Mouse (Mus musculus) bone marrow macrophage, adult 2 months (primary cell): ENCODE data around the gene Nav2. TPM values are rescaled to one million over a fixed set of nuclear protein-coding genes. Genes with fewer than 3 reads are reported as not detected.

Experiments
- H3K27ac ChIP-seq: 2 replicates; pipeline ENCODE4 v1.5.1; 2012; ENCODE audit warnings: low read depth, low read length; ENCODE audit not compliant: insufficient read depth
- H3K4me1 ChIP-seq: 2 replicates; pipeline ENCODE4 v1.6.1; 2012; ENCODE audit warnings: low read length; ENCODE audit not compliant: control insufficient read depth, insufficient read depth
- H3K4me3 ChIP-seq: 2 replicates; pipeline ENCODE4 v1.5.1; 2012; ENCODE audit warnings: mild to moderate bottlenecking, low read length, moderate library complexity; ENCODE audit not compliant: insufficient read depth
- CTCF ChIP-seq: IDR thresholded peaks from 2 replicates; pipeline ENCODE4 v1.5.1; 2012; ENCODE audit warnings: low read depth, mild to moderate bottlenecking, low read length, moderate library complexity
- POLR2A ChIP-seq: IDR thresholded peaks from 2 replicates; pipeline ENCODE4 v1.6.1; 2012; ENCODE audit warnings: mild to moderate bottlenecking, low read depth, low read length, borderline replicate concordance
- polyA plus RNA-seq: library from polyadenylated mRNA; stranded (reverse); fragments of >200 nt; gene quantifications from 2 replicates; pipeline ENCODE4 v1.2.4, GENCODE M21; 2012; ENCODE audit not compliant: missing spikeins, insufficient read depth, insufficient read length

Gene Nav2
- polyA plus RNA-seq, 1 experiment, result 22.2 TPM

DNA sequence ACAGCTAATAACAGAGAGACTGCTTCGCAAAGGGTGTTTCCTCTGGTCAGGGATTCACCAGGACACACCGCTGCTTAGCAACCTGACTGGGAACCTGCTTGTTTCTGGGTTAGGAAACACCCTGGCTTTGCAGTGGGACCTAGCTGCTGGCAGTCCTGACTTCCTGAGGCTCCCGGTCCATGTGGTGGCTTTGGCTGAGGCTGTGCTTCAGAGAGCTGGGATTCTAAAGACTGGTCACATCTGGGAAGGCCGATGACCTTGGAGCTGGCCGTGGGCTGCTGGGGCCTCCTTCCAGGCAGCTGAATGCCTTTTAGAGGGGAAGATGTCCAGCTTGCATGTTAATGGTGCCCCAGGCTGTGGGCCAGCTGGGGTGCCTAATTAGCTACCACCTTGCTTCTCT, 615.2 kb downstream of the Nav2 start:
- Histone ChIP-seq H3K27ac (no peak overlapping the region), H3K4me1 (no peaks in the 10 kb centered on the region), H3K4me3 (no peak overlapping the region)
- TF ChIP-seq CTCF (no peak), POLR2A (no peak)

DNA sequence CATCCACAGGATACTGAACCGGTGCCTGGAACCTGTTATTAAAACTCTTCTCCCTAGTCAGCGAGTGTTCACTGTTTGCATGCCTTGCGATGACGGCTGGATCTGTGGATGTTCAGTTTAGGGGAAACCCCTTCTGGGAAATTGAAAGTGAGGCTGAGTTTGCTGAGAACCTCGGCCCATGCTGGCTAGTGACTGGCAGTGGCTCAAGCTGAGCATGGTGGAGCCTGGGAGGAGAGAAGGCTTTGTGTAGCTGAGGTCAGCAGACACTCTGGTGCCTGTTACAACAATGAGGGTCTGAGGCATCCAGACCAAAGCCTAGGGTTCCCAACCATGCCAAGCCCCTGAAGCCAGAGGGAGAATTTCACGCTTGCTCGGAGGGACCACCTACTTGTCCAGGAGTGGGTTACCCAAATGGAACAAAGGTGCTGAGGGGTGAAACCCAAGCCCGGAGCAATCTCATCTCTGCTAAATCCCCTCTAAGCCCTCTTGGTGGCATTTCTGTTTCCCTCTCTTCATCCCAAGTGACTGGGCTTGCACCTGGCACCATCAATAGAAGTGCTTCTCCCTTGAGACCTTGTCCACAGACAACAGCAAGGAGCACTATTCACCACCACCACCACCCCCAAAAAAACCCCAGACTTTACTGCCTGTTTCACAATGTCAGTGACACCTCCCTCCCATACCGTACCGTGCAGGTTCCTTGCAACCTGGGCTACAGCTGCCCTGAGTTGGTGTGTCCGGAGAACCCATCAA, 617.0 kb downstream of the Nav2 start:
- no peaks in the 10 kb centered on the region for H3K4me1 ChIP-seq
- H3K4me3 ChIP-seq, result no peak overlapping the region
- TF ChIP-seq POLR2A (no peak), CTCF (no peak)
- no peak overlapping the region for H3K27ac ChIP-seq

DNA sequence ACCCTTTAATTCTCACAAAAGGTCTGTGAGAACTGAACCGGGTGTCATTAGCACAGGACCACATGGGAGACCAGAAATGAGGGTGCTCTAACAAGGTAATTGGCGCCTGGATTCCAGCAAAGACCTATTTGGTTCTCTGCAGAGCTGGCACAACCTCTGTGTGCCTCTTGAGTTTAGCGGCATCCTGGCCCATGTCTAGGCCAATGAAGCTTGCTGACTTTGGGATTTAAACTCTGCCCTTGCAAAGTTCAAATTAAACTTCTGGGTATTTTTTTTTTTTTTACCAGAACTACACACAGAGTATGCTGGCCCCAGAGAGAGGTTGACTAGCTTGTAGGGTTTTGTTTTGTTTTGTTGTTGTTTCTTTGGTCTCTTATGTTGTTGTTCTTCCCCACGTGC, 617.6 kb downstream of the Nav2 start:
- Histone ChIP-seq H3K27ac (no peak overlapping the region), H3K4me1 (no peaks in the 10 kb centered on the region), H3K4me3 (no peak overlapping the region)
- TF ChIP-seq CTCF (no peak), POLR2A (no peak)

DNA sequence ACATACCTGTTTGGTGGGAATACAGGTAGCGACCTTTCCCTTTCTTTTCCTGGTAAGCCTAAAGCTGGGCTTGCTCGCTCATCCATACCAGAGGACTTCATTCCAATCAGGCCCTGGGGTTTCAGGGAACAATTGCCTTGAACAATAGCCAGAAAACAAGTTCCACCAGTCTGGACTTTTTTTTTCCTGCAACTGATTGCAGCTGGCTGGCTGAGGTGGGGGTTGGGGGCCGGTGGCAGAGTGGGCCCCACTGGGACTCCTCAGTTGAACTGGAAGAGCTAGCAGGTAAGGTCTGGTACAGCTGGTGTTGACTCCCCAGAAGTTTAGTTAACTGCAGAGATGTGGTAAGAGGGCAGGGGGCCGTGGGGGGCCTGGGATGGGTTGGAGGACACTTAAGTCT, 619.0 kb downstream of the Nav2 start:
- Histone ChIP-seq H3K4me1 (no peaks in the 10 kb centered on the region), H3K4me3 (no peak overlapping the region), H3K27ac (no peak overlapping the region)
- TF ChIP-seq CTCF (no peak), POLR2A (no peak)

DNA sequence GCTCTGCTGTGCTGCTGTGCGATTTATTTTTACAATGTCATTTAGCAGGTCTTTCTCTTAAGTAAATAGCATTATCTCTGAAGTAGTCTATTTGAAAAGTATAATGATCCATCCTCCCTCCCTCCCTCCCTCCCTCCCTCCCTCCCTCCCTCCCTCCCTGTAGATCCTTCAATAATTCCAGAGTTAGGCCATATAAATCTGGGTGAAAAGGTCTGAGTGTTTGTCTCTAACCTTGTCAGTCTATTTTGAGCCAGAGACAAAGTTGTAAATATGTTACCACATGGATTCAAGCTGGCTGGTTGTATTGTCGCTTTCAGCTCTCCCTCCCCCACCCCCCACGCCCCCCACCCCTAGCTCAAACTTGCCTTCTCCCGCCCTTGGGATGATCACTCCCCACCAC, 619.4 kb downstream of the Nav2 start:
- H3K4me3 ChIP-seq, result no peak overlapping the region
- no peak overlapping the region for H3K27ac ChIP-seq

DNA sequence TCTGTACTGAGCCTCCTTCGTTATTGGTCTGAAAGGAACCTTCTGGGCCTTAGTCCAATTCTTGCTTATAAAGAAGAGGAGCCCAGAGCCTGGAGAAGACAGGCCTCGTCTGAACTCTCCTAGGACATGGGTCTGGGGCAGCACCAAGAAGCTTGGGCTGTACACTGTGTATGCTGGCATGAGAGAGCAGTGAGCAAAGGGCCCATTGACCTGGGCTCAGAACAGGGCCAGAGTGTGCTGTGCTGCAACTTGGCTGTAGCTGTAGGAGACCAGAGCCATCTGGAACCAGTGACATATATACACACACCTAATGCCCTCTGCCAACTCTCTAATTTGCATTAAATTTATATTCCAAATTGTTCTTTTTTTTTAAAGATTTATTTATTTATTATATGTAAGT, 621.0 kb downstream of the Nav2 start:
- TF ChIP-seq CTCF, result no peak
- no peak for TF ChIP-seq POLR2A
- Histone ChIP-seq H3K27ac (no peak overlapping the region), H3K4me1 (no peaks in the 10 kb centered on the region), H3K4me3 (no peak overlapping the region)

More for the DNA sequence above, 619.4 kb downstream of the Nav2 start:
- no peak for TF ChIP-seq POLR2A
- no peak for TF ChIP-seq CTCF
- no peaks in the 10 kb centered on the region for H3K4me1 ChIP-seq

DNA sequence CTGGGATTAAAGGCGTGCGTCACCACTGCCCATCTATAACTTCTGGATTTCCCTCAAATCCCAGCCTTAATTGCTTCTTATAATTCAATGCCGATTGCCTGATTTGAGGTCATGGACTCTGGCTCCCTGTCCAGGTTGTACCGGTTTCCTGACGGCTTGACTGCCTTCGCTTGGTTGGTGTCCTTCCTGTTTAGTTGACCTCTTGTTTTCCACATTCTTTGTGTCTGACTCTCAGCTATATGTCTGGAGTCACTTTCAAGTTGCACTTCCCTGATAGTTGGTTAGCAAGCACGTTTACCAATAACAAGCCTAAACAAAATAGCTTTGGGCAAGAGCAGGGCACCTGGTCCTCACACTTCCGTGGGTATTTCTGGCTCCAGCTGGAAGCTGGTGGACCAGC, 625.1 kb downstream of the Nav2 start:
- Histone ChIP-seq H3K27ac (no peak overlapping the region), H3K4me1 (no peaks in the 10 kb centered on the region), H3K4me3 (no peak overlapping the region)
- TF ChIP-seq POLR2A (no peak), CTCF (no peak)

DNA sequence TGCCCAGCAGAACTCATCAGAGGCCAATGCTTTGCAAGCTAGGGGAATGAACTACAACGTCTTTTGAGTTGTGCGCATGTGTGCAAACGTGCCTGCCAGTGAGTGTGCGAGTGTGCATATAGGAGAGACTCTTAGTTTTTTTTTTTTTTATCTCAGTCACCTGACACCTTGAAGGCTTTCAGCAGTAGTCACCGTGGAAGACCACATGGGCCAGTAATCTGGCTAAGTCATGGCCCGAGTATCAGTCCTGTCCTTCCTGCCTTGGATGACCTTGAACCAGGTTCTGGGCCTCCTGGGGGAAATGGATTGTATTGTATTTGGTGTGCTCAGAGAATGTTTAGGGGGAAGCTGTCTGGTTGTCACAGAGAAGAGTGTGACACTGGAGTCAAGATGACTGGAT, 625.7 kb downstream of the Nav2 start:
- Histone ChIP-seq H3K27ac (no peak overlapping the region), H3K4me3 (no peak overlapping the region), H3K4me1 (no peaks in the 10 kb centered on the region)
- TF ChIP-seq CTCF, result no peak
- no peak for TF ChIP-seq POLR2A

- Histone ChIP-seq H3K27ac (no peak overlapping the region), H3K4me3 (no peak overlapping the region), H3K4me1 (no peaks in the 10 kb centered on the region)
- TF ChIP-seq CTCF (no peak), POLR2A (no peak)
Observed at GRCm38 (mm10) chr7:49538360-49538759, 629.8 kb downstream of the Nav2 start.

DNA sequence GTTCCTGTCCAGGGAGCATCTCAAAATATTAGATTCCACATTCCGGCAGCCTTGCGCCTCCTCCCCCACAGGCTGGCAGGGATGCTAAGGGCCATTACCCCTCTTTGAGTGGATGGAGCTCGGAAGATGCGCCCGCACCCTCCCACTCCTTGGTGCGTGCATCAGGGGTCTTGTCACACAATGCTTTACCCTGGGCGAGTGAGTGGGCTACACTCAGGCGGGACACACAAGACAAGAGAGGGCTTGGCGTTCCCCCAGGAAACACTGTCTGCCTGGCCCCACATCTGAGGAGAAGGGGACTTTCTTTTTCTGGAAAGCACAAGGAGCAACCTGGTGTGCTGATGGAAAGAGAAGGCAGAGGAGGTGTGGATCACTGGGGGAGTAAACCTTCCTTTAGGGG, 631.7 kb downstream of the Nav2 start:
- Histone ChIP-seq H3K4me1 (peaks cover 13% of the 10 kb centered on the region), H3K4me3 (no peak overlapping the region), H3K27ac (no peak overlapping the region)
- no peak for TF ChIP-seq POLR2A
- no peak for TF ChIP-seq CTCF
